Mouse (Mus musculus): ENCODE data around the gene Tcstv1. TPM values are rescaled to one million over a fixed set of nuclear protein-coding genes. Genes with fewer than 3 reads are reported as not detected.
"Not testable (repeated sequence)": the region's sequence is repeated elsewhere in the genome, so short reads cannot be mapped to it uniquely, and the experiment has no call there.

Tcstv1 gene
- total RNA-seq (2021) = not detected
- long read RNA-seq, experiment 1 = 0 reads
- long read RNA-seq, experiment 2 = 0 reads

DNA sequence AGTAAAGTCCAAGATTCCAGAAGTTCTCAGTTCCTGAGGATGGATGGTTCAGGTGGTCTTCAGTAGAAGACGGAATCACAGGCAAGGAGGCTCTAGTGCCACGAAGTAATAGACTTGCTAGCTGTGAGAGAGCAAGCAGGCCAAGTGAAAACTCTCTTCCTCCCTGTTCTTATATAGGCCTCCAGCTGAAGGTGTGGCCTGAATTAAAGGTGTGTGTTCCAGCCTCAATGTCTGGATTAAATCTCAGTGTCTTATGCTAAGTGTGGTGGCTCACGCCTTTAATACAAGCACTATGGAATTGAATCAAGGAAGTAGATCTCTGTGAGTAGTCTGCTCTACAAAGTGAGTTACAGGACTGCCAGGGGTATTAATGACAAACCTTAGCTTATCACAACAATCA lies at the start of gene Tcstv1:
Gene Tcstv1 (minus strand): TSS at position 101 of the 400 bp plus-strand sequence.
- not testable (repeated sequence) for DNase-seq (ENCODE audit: low spot score in 2 of 2)

DNA sequence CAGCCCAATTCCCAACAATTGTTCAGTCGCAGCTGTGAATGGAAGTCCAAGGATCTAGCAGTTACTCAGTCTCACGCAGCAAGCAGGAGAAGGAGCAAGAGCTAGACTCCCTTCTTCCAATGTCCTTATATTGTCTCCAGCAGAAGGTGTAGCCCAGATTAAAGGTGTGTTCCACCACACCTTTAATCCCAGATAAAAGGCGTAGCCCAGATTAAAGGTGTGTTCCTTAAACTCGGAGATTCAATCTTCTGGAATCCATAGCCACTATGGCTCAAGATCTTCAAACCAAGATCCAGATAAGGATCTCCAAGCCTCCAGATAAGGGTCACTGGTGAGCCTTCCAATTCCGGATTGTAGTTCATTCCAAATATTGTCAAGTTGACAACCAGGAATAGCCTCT lies 34.6 kb upstream of the Tcstv1 start, which contains the start of gene Gm21761:
Gene Gm21761 (minus strand): TSS at position 101 of the 400 bp plus-strand sequence.
- not testable (repeated sequence) for DNase-seq (ENCODE audit: low spot score in 2 of 2)

DNA sequence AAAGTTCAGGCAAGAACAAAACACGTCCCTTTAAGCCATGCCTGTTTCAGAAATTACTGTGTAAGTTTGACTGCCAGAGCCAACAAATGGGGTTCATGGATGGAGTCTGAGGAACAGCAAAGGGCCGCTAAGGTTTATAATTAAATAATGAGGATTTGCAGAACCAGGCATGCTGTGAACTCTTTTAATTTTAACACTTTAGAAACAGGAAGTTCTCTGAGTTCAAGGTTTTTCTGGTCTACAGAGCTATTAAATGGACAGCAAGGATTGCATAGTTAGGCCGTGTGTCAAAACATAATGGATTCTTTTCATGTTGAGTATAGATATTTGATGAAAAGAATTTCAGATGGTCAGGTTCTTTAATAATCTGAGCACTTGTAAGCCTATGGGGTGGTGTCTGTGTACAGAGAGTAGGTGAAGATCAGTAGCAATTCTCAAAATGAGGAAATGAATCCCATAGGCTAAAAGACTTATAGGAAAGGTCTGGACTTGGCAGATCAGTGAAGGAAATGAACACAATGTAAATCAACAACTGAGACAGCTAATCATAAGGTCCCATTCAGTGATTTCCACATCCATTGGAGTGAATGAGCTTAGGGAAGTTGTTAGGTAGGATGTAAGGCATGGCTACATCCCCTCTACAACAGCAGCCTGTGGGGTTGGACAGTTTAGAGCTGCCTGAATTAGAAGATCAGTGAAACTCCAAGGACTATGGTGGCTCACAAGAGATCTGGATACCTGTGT lies 30.2 kb upstream of the Tcstv1 start:
- not testable (repeated sequence) for DNase-seq (ENCODE audit: low spot score in 2 of 2)

DNA sequence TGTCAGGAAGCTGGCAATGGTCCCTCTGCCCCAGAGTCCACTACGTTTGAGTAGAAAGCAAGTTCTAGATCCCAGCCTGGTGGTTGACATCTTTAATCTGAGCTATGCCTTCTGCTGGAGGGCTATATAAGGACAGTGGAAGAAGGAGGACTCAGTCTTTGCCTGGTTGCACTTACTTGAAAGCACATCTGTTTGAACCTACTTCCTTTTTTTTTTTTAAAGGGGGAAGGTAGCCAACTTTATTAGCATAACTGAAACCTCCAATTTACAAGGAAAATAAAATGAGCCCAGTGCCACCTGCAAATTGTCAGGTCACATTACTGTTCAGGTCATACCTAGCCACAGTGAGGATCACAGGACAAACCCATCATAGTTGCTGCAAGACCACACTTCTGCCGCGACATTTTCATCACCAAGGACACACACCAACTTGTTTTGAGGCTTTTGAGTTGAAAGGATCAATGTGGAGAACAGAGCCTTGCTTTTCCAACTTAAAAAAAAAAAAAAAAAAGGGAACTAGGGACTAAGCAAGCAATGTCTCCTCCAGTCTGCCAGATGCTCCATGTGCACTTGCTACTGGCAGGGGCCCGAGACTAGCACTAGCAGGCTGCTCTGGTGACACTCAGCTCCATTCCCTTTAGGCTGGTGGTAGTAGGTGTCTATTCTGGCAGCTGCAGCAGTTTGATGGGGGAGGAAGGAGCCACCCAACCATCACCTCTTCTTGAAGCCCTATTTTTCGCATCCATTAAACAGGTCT lies 22.6 kb upstream of the Tcstv1 start:
- not testable (repeated sequence) for DNase-seq (ENCODE audit: low spot score in 2 of 2)

DNA sequence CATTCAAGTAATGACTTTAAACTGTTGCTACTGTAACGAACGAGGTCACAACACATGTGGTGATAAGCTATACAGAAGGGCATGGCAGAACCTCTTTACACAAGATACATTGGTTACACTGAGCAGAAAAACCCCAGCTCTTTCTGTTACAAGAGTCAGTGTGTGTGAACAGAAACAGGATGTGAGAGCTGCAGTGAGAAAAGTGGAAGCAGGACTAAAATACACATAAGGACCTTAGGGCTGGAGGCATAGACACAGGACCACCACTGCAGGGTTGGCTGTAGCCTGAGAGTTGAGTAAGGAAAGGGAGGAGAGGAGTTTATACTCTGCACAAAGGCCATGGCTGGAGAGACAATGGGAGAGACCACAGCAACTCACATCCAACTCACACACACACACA lies 21.9 kb upstream of the Tcstv1 start:
- not testable (repeated sequence) for DNase-seq (ENCODE audit: low spot score in 2 of 2)

DNA sequence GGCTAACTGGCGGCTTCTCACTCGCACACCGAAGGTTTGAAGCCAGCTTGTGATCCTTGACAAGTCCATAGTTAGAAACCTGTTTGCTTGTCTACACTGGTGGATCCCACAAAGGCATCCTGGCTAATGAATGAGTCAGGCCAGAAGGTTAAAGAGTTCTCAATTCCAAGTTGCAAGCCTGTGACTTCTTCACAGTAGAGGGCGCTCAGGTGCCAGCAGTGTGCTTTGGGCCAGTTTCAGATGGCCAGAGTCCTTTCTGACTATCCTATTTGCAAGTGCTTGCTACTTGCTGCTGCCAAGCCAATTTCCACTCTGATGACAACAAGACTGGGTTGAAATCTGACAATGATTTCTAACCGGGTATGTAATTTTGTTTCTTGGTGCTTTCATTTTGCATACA lies 4.0 kb upstream of the Tcstv1 start:
- DNase-seq (ENCODE audit: low spot score in 2 of 2) = not testable (repeated sequence)

DNA sequence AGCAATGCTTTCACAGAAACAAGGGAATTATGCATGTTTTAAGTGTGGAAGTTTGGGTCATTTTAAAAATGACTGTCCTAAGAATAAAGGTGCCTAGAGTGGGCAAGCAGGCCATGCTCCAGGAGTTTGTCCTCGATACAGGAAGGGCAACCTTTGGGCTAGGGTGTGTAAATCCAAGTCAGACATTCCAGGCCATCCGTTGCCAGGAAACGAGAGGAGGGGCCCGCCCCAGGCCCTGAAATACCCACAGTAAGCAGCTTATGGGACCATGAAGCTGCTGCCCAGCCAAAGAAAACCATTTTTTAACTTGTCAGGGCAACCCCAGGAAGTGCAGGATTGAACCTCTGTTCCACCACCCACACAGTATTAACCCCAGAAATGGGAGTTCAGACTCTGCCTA lies 7.7 kb downstream of the Tcstv1 start:
- not testable (repeated sequence) for DNase-seq (ENCODE audit: low spot score in 2 of 2)

DNA sequence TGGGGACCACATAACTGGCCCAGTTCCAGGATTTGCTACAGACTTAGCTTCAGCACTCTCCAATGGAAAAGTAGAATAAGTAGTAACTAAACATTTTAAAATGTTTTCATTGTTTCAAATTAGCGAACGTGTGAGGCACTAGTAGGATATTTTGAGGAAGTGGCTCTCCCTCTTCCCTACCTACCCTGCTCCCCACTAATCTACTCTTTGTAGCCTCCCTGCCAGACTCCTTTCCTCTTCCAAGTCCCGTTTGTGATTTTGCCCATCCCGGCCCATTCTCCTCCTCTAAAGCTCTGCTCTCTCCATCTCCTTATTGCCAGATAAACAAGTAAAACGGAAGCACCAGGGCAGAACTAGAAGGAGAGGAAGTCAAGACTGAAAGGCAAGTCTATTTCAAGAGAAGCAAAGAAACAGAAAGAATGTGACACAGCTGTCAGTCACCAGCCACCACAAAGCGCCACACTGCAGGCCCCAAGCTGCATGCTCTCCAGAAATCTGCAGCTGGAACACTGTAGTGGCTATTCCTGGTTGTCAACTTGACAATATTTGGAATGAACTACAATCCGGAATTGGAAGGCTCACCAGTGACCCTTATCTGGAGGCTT lies 30.1 kb downstream of the Tcstv1 start:
- not testable (repeated sequence) for DNase-seq (ENCODE audit: low spot score in 2 of 2)

DNA sequence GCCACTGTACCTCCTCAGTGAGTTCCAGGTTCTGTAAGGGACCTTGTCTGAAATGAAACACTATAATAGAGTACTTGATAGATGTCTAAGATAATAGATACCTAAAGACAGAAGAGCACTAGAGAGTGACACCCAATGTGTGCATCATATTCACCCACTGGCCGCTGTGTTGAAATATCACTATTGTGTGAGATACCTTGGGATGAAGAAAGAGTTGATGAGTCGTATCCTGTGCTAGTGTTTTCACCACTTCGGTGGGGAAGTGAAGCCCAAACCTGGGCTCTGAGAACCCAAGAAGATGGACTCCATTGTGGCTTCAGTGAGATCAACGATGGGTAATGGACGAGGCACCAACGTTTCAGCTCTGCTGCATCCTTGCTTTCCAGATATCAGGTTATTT lies 32.2 kb downstream of the Tcstv1 start:
- not testable (repeated sequence) for DNase-seq (ENCODE audit: low spot score in 2 of 2)

Other genes with a start within 250 kb of the Tcstv1 start
- 100 to 1,000 TPM; 211 to 213 TPM for gene Hmgcs1, start 204.4 kb downstream of the Tcstv1 start, total RNA-seq (2021)
- 1 to 10 TPM; 3.9 to 4.4 TPM for gene Nim1k, start 138.9 kb downstream of the Tcstv1 start, total RNA-seq (2021)
- gene Zfp131, start 103.9 kb downstream of the Tcstv1 start, total RNA-seq (2021) = 10 to 100 TPM; 39.1 to 41.9 TPM
- gene AF067063, start 64.6 kb downstream of the Tcstv1 start, total RNA-seq (2021) = not detected
- gene D13Ertd608e, start 58.8 kb downstream of the Tcstv1 start, total RNA-seq (2021) = not detected
- gene Gm21761, start 34.5 kb upstream of the Tcstv1 start, total RNA-seq (2021) = not detected
- not detected for gene B020031M17Rik, start 56.0 kb upstream of the Tcstv1 start, total RNA-seq (2021)
- not detected for gene Gm36079, start 132.2 kb upstream of the Tcstv1 start, total RNA-seq (2021)
- gene Gm21188, start 157.4 kb upstream of the Tcstv1 start, total RNA-seq (2021) = under 1 TPM; 0.28 to 0.34 TPM
- not detected for gene Gm20767, start 245.5 kb upstream of the Tcstv1 start, total RNA-seq (2021)

All from adrenal gland, postnatal 4 days (tissue).